Mouse (Mus musculus) stomach, postnatal 0 days (tissue): ENCODE measurements around the gene Mst1.

Experiments used
- CTCF ChIP-seq: IDR thresholded peaks from 2 replicates; pipeline ENCODE4 v1.5.1; 2016; ENCODE audit warnings: antibody characterized with exemption, low read depth, mild to moderate bottlenecking, moderate library complexity
- EP300 ChIP-seq: optimal IDR thresholded peaks from 2 replicates; pipeline ENCODE3; 2016; ENCODE audit warnings: antibody characterized with exemption

GRCm38 (mm10) chr9:108120671-108121070 lies 40.4 kb downstream of the Mst1 start:
- no peak for TF ChIP-seq CTCF
- TF ChIP-seq EP300 = no peak
